Mouse (Mus musculus): Measurements from ENCODE around the gene Olfr1028. TPM values are rescaled to one million over a fixed set of nuclear protein-coding genes. Genes with fewer than 3 reads are reported as not detected.

Olfr1028 gene
- polyA plus RNA-seq, 1 experiment from 2014 or later: not detected

Other genes with a start within 250 kb of the Olfr1028 start
- not detected in 2 replicates for gene Olfr1009, start 235.0 kb upstream of the Olfr1028 start, polyA plus RNA-seq (2014; fragmentation: Nextera tagmentation; extraction: Ambion mirVana)
- not detected in 2 replicates for gene Olfr1012, start 187.7 kb upstream of the Olfr1028 start, polyA plus RNA-seq (2014; fragmentation: Nextera tagmentation; extraction: Ambion mirVana)
- gene Olfr1013, start 183.3 kb upstream of the Olfr1028 start, polyA plus RNA-seq (2014; fragmentation: Nextera tagmentation; extraction: Ambion mirVana): not detected in 2 replicates
- not detected in 2 replicates for gene Olfr1014, start 177.7 kb upstream of the Olfr1028 start, polyA plus RNA-seq (2014; fragmentation: Nextera tagmentation; extraction: Ambion mirVana)
- gene Olfr1015, start 168.4 kb upstream of the Olfr1028 start, polyA plus RNA-seq (2014; fragmentation: Nextera tagmentation; extraction: Ambion mirVana): not detected in 2 replicates
- gene Olfr1016, start 147.9 kb upstream of the Olfr1028 start, polyA plus RNA-seq (2014; fragmentation: Nextera tagmentation; extraction: Ambion mirVana): not detected in 2 replicates
- gene Olfr1018, start 132.0 kb upstream of the Olfr1028 start, polyA plus RNA-seq (2014; fragmentation: Nextera tagmentation; extraction: Ambion mirVana): not detected in 2 replicates
- gene Olfr1019, start 105.0 kb upstream of the Olfr1028 start, polyA plus RNA-seq (2014; fragmentation: Nextera tagmentation; extraction: Ambion mirVana): not detected in 2 replicates
- not detected in 2 replicates for gene Olfr1020, start 103.4 kb upstream of the Olfr1028 start, polyA plus RNA-seq (2014; fragmentation: Nextera tagmentation; extraction: Ambion mirVana)
- not detected in 2 replicates for gene Olfr1022, start 81.8 kb upstream of the Olfr1028 start, polyA plus RNA-seq (2014; fragmentation: Nextera tagmentation; extraction: Ambion mirVana)
- not detected in 2 replicates for gene Olfr1023, start 64.8 kb upstream of the Olfr1028 start, polyA plus RNA-seq (2014; fragmentation: Nextera tagmentation; extraction: Ambion mirVana)
- gene Olfr1024, start 45.4 kb upstream of the Olfr1028 start, polyA plus RNA-seq (2014; fragmentation: Nextera tagmentation; extraction: Ambion mirVana): not detected in 2 replicates
- gene Olfr1025-ps1, start 35.2 kb upstream of the Olfr1028 start, polyA plus RNA-seq (2014; fragmentation: Nextera tagmentation; extraction: Ambion mirVana): not detected in 2 replicates
- not detected in 2 replicates for gene Olfr1026, start 28.9 kb upstream of the Olfr1028 start, polyA plus RNA-seq (2014; fragmentation: Nextera tagmentation; extraction: Ambion mirVana)
- not detected in 2 replicates for gene Olfr1029, start 23.5 kb downstream of the Olfr1028 start, polyA plus RNA-seq (2014; fragmentation: Nextera tagmentation; extraction: Ambion mirVana)
- gene Olfr1030, start 28.8 kb downstream of the Olfr1028 start, polyA plus RNA-seq (2014; fragmentation: Nextera tagmentation; extraction: Ambion mirVana): not detected in 2 replicates
- gene Olfr1031, start 39.9 kb downstream of the Olfr1028 start, polyA plus RNA-seq (2014; fragmentation: Nextera tagmentation; extraction: Ambion mirVana): not detected in 2 replicates
- not detected in 2 replicates for gene Olfr1032, start 55.1 kb downstream of the Olfr1028 start, polyA plus RNA-seq (2014; fragmentation: Nextera tagmentation; extraction: Ambion mirVana)
- gene Olfr1033, start 70.2 kb downstream of the Olfr1028 start, polyA plus RNA-seq (2014; fragmentation: Nextera tagmentation; extraction: Ambion mirVana): 2.7 and 3.9 TPM in 2 replicates
- gene Olfr1034, start 95.4 kb downstream of the Olfr1028 start, polyA plus RNA-seq (2014; fragmentation: Nextera tagmentation; extraction: Ambion mirVana): 0.08 and 0.12 TPM in 2 replicates
- gene Olfr1036, start 123.6 kb downstream of the Olfr1028 start, polyA plus RNA-seq (2014; fragmentation: Nextera tagmentation; extraction: Ambion mirVana): not detected in 2 replicates
- not detected in 2 replicates for gene Olfr1037, start 136.9 kb downstream of the Olfr1028 start, polyA plus RNA-seq (2014; fragmentation: Nextera tagmentation; extraction: Ambion mirVana)
- not detected in 2 replicates for gene Olfr1039, start 185.5 kb downstream of the Olfr1028 start, polyA plus RNA-seq (2014; fragmentation: Nextera tagmentation; extraction: Ambion mirVana)
- gene Olfr1040, start 196.3 kb downstream of the Olfr1028 start, polyA plus RNA-seq (2014; fragmentation: Nextera tagmentation; extraction: Ambion mirVana): not detected in 2 replicates
- not detected in 2 replicates for gene Olfr1042, start 211.4 kb downstream of the Olfr1028 start, polyA plus RNA-seq (2014; fragmentation: Nextera tagmentation; extraction: Ambion mirVana)
- not detected in 2 replicates for gene Olfr1043, start 217.1 kb downstream of the Olfr1028 start, polyA plus RNA-seq (2014; fragmentation: Nextera tagmentation; extraction: Ambion mirVana)
- gene Olfr1044, start 227.4 kb downstream of the Olfr1028 start, polyA plus RNA-seq (2014; fragmentation: Nextera tagmentation; extraction: Ambion mirVana): not detected in 2 replicates
- not detected in 2 replicates for gene Olfr52, start 235.2 kb downstream of the Olfr1028 start, polyA plus RNA-seq (2014; fragmentation: Nextera tagmentation; extraction: Ambion mirVana)

Measured in heart, embryonic 14.5 days (tissue).